Mouse (Mus musculus): Measurements from ENCODE around the gene Gadl1. TPM values are rescaled to one million over a fixed set of nuclear protein-coding genes. Genes with fewer than 3 reads are reported as not detected.
"Not testable (repeated sequence)": the region's sequence is repeated elsewhere in the genome, so short reads cannot be mapped to it uniquely, and the experiment has no call there.

Gadl1 gene
- total RNA-seq, 2 experiments from 2014 or later = not detected

DNA sequence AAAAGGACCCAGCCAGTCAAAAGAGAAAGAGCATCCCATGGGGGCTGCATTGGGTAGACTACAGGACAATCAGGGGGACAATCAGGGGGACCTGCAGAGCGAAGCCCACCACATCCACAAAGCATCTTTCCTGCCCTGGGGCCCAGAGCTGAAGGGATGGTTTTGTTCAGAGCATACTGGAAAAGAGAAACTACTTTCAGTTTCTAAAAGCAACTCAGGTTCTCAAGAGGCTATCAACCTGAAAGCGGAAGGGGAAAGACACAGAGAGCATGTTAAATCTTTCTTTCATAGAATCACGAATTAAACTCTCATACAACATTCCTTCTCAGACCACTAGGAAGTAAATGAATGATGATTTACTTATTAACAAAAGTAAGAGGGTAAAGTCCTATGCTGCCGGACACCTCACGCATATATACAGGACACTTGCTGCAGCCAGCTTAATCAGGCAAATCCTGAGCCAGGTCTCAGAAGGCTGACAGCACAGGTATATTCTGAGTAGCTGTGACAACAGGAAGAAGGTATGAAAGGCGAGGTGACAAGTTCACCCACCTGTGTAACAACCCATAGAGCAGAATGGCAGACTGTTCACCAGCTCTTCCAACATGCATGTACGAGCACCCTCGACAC lies 90.2 kb downstream of the Gadl1 start:
- no peak for ATAC-seq (replicated peaks; ENCODE audit: low FRiP score, low TSS enrichment, poor library complexity, severe bottlenecking)

DNA sequence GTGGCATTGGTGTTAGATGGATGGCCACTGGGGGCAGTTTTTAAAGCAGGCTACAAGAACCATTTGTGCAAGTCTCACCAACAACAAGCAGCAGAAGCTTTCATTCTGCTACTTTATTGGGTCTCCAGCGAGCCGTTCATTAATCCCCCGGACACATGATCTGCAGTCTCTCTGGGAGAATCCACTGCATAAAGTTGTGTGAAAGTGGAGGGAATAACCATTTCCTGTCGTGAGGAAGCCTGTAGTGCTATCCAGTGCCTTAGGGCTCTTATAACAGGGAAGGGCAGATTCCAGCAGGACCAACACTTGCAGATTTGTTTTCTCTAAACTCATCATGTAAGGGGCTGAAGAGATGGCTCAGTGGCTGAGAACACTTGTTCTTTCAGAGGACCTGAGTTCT lies 104.7 kb downstream of the Gadl1 start:
- ATAC-seq (replicated peaks; ENCODE audit: low FRiP score, low TSS enrichment, poor library complexity, severe bottlenecking) = no peak

- ATAC-seq (replicated peaks; ENCODE audit: low FRiP score, low TSS enrichment, poor library complexity, severe bottlenecking) = no peak
Measured at GRCm38 (mm10) chr9:116016221-116016620, 107.0 kb downstream of the Gadl1 start.

DNA sequence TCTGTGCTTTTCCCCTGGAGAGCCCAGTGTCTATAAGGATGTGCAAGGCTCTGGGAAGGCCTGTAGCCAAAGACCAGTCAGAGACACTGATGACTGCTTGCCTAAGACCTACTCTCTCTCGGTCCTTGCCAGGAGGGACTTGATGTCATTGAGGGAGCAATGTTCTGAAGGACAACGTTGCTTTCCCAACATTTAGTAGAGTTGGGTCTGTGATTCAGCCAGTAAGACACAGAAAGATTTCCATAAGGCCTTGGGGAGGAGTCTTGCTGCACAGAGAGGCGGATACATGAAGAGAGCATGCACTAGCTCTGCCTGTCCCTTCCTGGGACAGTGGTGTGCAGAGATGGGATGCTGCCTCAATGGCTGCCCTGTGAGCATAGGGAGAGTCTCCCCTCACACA lies 107.8 kb downstream of the Gadl1 start:
- no peak for ATAC-seq (replicated peaks; ENCODE audit: low FRiP score, low TSS enrichment, poor library complexity, severe bottlenecking)

- ATAC-seq (replicated peaks; ENCODE audit: low FRiP score, low TSS enrichment, poor library complexity, severe bottlenecking) = no peak
Measured at GRCm38 (mm10) chr9:116018586-116018985, 109.3 kb downstream of the Gadl1 start.

- no peak for ATAC-seq (replicated peaks; ENCODE audit: low FRiP score, low TSS enrichment, poor library complexity, severe bottlenecking)
Measured at GRCm38 (mm10) chr9:116025371-116025770, 116.1 kb downstream of the Gadl1 start.

- no peak for ATAC-seq (replicated peaks; ENCODE audit: low FRiP score, low TSS enrichment, poor library complexity, severe bottlenecking)
Measured at GRCm38 (mm10) chr9:116029076-116029475, 119.8 kb downstream of the Gadl1 start.

GRCm38 (mm10) chr9:116032711-116033110 lies 123.5 kb downstream of the Gadl1 start:
- no peak for ATAC-seq (replicated peaks; ENCODE audit: low FRiP score, low TSS enrichment, poor library complexity, severe bottlenecking)

DNA sequence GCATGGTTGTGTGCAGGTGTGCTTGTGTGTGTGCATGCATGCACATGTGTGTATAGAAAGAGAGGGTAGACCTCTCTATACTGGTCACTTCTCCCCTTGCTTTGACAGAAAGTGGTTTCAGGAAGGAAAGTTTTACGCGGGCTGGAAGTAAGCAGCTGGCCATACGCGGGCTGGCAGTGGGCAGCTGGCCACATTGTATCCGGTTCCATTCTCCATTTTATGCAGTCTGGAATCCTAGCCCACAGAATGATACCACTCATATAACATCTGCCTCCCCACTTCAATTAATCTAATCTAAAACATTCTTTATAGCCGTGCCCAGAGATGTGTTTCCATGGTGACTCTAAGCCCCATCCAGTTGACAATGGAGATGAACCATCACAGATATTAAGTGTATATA lies 129.0 kb downstream of the Gadl1 start:
- ATAC-seq (replicated peaks; ENCODE audit: low FRiP score, low TSS enrichment, poor library complexity, severe bottlenecking) = no peak

DNA sequence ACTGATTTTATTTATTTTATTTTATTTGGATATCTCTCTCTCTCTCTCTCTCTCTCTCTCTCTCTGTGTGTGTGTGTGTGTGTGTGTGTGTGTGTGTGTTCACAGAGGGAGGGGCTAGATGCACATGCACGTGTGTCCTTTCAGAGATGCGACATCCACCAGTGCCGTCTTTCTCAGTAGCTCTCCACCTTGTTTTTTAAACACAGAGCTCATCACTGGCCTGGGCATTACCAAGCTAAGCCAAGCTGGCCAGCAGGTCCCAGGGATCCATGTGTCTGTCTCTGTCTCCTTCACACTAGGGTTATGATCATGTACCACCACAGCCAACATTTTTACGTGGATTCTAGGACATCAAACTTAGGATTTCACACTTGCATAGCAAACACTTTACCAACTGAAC lies 130.7 kb downstream of the Gadl1 start:
- ATAC-seq (replicated peaks; ENCODE audit: low FRiP score, low TSS enrichment, poor library complexity, severe bottlenecking) = no peak

- not testable (repeated sequence) for ATAC-seq (replicated peaks; ENCODE audit: low FRiP score, low TSS enrichment, poor library complexity, severe bottlenecking)
Measured at GRCm38 (mm10) chr9:116040852-116041251, 131.6 kb downstream of the Gadl1 start.

GRCm38 (mm10) chr9:116041369-116041768 lies 132.1 kb downstream of the Gadl1 start:
- no peak for ATAC-seq (replicated peaks; ENCODE audit: low FRiP score, low TSS enrichment, poor library complexity, severe bottlenecking)

DNA sequence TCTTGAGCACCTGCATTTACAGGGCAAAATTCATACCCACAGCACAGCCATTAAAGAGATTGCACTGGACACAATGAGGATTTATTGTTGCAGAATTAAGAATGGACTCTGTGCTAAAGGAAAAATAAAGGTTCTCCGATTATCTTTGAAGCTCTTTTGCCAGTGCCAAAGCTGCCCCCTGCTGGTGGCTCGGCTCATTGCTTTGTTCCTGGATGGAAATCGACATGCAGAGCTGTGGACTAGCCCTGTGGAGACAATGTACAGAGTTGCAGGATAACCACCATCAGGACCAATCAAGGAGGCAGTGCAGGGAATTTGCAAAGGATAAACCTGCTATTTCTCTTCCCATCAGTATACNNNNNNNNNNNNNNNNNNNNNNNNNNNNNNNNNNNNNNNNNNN lies 132.5 kb downstream of the Gadl1 start:
- ATAC-seq (replicated peaks; ENCODE audit: low FRiP score, low TSS enrichment, poor library complexity, severe bottlenecking) = peak; percentile 88

GRCm38 (mm10) chr9:116049985-116050384 lies 140.7 kb downstream of the Gadl1 start:
- ATAC-seq (replicated peaks; ENCODE audit: low FRiP score, low TSS enrichment, poor library complexity, severe bottlenecking) = no peak

- no peak for ATAC-seq (replicated peaks; ENCODE audit: low FRiP score, low TSS enrichment, poor library complexity, severe bottlenecking)
Measured at GRCm38 (mm10) chr9:116053976-116054375, 144.7 kb downstream of the Gadl1 start.

DNA sequence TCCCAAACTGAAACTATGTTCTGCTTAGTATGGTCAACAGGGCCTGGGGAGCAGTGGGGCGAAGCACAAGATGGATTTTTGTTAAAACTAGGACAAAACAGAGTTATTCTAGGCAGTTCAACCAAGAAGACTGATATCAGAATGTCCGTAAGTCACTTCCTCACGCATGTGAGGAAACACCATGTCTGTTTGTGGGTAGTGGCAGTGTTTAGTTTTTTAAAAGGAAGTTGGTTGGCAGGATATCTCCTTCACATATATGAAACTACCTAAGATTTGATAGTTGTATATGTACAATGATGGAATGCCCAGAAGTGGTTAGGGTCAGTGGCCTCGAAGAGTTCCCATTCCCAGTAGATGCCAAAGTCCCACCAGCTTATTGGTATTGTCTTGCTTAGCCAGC lies 149.2 kb downstream of the Gadl1 start:
- no peak for ATAC-seq (replicated peaks; ENCODE audit: low FRiP score, low TSS enrichment, poor library complexity, severe bottlenecking)

- ATAC-seq (replicated peaks; ENCODE audit: low FRiP score, low TSS enrichment, poor library complexity, severe bottlenecking) = peak; percentile 96
Measured at GRCm38 (mm10) chr9:116059156-116059555, 149.9 kb downstream of the Gadl1 start.

DNA sequence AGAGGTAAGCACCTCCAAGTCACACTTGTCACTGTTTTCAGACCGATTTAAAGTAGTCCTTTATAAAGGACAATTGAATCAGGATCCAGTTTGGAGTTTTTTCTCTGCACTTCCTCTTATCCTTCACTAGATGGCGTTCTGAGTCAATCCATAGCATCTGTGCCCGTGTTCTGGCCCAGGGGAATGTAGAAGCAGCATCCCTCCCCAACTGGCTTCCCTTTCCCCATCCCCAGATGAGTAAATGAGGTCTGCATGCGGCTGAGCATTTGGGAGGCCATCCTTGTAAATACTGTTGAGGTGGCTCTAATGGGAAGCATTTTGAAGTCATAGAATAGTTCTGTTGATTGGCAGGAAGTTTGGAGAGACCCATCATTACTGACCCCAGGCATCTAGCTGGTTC lies 151.4 kb downstream of the Gadl1 start:
- ATAC-seq (replicated peaks; ENCODE audit: low FRiP score, low TSS enrichment, poor library complexity, severe bottlenecking) = peak; percentile 58; the same call in 1 of the 2 replicates

GRCm38 (mm10) chr9:116064774-116065173 lies 155.5 kb downstream of the Gadl1 start:
- ATAC-seq (replicated peaks; ENCODE audit: low FRiP score, low TSS enrichment, poor library complexity, severe bottlenecking) = no peak

GRCm38 (mm10) chr9:116071561-116071960 lies 162.3 kb downstream of the Gadl1 start:
- not testable (repeated sequence) for ATAC-seq (replicated peaks; ENCODE audit: low FRiP score, low TSS enrichment, poor library complexity, severe bottlenecking)

DNA sequence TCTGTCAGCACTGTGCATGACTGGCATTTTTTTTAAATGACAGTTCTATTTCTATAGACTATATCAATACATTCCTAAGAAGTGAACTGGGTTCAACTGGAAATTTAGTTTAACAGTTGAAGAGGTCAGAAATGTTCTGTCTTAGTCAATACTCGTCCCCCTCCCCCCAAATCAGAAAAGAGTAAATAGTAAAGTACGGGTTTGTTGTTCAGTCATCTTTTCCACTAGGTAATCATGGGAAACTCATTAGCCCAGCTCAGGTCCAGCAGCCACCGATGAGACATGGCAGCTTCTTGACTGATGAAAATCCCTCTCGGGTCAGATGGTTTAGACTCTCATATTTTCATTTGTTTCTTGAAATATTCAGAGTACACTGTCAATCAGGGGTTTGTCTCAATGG lies 166.9 kb downstream of the Gadl1 start:
- no peak for ATAC-seq (replicated peaks; ENCODE audit: low FRiP score, low TSS enrichment, poor library complexity, severe bottlenecking)

DNA sequence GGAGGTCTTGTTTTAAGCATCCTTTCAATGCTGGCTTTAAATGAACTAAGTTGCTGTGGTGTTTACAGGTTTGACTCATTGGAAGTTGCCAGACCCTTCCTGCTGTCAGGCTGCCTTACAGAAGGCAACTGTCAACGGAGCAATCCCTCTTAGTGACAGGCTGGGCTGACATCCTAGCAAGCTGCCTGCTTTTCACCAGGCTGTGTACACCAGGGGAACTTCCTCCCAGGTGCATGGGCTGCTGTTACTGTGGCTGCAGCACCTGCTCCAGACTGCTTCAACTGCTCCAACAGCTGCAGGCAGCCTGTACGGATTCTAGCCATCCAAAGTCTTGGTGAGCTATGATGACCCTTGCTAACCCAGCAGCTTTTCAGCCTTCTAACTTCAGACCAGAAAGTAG lies 167.7 kb downstream of the Gadl1 start:
- no peak for ATAC-seq (replicated peaks; ENCODE audit: low FRiP score, low TSS enrichment, poor library complexity, severe bottlenecking)
